Mouse (Mus musculus): ENCODE results near the gene Zfp759. TPM values are rescaled to one million over a fixed set of nuclear protein-coding genes. Genes with fewer than 3 reads are reported as not detected.
"Not testable (repeated sequence)": the region's sequence is repeated elsewhere in the genome, so short reads cannot be mapped to it uniquely, and the experiment has no call there.

The Zfp759 gene
- polyA plus RNA-seq (2017; shearing (Covaris generic)) = 1 to 10 TPM; 1.9 to 2.6 (median 2.0) TPM

GRCm38 (mm10) chr13:67121360-67121759 is at the start of gene Zfp759:
TSS of gene Zfp759 (plus strand) at chr13:67121660.
- ATAC-seq = not testable (repeated sequence)

DNA sequence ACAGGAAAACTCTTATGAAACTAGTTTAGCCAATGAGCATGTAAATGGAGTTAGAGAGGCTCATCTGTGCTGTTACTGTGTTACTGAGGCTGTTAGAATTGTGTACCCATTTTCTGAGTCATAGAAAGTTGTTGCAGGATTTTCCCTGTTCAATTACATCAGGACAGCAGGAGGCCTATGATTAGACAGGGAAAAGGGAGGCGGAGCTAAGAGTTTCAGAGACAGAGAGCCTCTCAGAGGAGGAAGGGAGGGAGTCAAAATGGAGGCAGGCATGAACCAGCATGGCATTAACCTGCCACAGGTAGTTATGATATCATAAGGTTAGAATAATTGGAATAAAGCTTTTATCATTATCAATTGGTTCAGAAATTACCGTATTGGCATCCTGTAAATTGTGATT is 48.7 kb upstream of the Zfp759 start:
- ATAC-seq = no peak

- no peak for ATAC-seq
Measured at GRCm38 (mm10) chr13:67077244-67077643, 44.2 kb upstream of the Zfp759 start.

DNA sequence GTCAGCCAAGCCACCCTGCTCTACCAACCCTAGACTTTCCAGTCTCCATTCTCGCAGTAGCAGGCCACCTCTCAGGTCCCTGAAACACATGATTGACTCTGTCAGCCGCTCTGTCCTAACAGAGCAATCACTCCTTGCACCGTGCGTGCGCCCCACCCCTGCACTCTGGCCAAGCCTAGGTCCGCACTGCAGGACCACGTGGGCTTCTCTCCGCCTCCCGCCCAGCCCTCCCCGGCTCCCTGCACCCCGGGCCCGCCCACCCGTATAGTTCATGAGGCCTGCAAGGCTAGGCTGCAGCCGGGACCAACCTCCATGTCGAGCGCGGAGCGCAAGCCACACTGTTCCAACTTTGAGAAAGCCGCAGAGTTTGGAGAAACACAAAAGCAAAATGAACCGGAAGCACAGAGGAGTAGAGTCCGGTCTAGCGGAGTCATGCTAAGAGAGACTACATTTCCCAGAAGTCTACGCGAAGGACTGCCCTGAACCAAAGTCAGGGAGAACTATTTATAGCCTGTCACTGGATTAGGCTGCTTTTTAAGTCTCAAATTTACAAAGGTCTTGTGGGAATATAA is 40.2 kb upstream of the Zfp759 start:
- ATAC-seq = peak; percentile 94

GRCm38 (mm10) chr13:67081946-67082345 is 39.5 kb upstream of the Zfp759 start:
- peak; percentile 20 for ATAC-seq

GRCm38 (mm10) chr13:67090154-67090553 is 31.3 kb upstream of the Zfp759 start:
- ATAC-seq = no peak

- no peak for ATAC-seq
Measured at GRCm38 (mm10) chr13:67097876-67098275, 23.6 kb upstream of the Zfp759 start, which contains the start of gene Zfp708. TSS of gene Zfp708 (minus strand) at chr13:67097976.

DNA sequence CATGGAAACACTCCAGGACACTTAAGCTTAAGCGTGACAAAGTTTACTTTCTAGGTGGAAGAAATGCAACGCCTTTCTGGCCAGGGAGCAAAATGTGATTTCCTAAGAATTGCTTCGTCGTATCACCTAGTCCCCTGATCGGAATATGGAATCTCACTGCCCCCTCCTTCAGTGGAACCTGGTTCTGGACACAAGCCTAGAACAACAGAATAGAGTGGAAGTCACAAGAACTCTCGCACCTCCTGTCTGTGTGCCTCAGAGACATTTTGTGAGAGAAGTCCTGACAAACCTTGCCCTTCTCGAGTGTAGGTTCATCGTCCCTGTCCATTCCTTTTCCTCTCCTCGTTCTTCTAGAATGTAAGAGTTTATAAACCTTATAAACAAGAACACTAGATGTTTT is 13.8 kb upstream of the Zfp759 start:
- ATAC-seq = no peak

DNA sequence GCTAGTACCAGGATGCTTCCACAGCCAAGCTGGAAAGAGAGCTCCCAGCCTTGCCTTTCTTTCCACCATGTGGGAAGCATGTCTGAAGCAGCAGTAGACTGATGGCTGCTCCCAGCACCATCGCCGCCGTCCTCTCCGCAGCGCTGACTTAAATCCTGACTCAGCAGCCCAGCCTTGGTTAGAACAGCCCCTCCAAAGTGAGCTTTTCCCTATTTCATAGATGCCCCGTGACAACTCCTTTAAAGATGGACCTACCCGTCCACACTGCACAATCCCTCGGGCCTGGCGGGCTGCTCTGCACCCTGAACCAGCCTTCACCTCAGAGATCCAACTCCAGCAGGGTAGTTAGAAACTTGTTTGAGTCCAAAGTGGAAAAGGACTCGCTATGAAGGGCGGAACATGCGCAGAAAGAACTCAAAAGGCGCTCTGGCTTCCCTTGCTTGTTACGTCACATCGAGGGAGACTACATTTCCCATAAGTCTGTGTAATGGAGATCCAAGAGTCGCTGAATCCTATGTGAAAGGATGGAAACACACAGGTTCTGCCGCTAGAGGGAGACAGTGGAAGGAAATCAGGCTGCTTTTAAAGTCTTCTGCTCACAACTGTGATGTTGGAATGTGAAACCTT is 13.2 kb upstream of the Zfp759 start, which contains the start of gene Gm28557:
TSS of gene Gm28557 (minus strand) at position 411 of the 627 bp plus-strand sequence.
- ATAC-seq = peak; percentile 97

DNA sequence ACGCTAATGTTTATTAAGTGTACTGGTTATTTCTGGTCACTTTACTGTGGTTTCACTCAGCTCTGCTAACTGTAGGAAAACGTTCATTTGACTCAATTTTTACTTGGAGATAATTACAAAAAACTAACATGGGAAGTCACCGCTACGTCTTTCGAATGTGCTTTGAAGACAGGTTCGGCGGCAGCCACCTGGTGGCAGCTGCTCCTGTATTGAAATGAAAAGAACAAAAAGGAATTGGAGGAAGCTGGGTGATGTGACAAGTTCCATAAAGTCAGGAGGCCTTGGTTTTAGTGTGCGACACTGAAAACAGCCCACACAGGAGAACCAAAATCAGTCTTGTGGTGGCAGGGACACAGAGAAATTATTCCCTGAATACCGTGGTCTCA is 12.6 kb upstream of the Zfp759 start:
- ATAC-seq = peak; percentile 79

GRCm38 (mm10) chr13:67112096-67112495 is 9.4 kb upstream of the Zfp759 start:
- ATAC-seq = no peak

- no peak for ATAC-seq
Measured at GRCm38 (mm10) chr13:67113287-67113686, 8.2 kb upstream of the Zfp759 start.

DNA sequence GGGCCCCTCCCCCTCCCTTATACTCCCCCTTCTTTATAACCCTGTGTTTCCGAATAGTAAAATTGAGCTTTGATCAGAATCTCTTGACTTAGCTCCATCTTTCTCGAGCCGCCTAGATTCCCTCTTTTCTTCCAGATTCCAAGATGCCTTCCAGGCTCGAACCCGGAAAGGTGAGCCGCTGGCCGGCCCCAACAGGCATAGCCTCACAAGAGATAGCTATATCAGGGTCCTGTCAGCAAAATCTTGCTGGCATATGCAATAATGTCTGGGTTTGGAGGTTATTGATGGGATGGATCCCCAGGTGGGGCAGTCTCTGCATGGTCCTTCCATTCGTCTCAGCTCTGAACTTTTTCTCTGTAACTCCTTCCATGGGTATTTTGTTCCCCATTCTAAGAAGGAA is 5.3 kb upstream of the Zfp759 start, which contains the start of gene Rslcan18:
TSS of gene Rslcan18 (minus strand) at position 101 of the 400 bp plus-strand sequence.
- ATAC-seq = not testable (repeated sequence)

DNA sequence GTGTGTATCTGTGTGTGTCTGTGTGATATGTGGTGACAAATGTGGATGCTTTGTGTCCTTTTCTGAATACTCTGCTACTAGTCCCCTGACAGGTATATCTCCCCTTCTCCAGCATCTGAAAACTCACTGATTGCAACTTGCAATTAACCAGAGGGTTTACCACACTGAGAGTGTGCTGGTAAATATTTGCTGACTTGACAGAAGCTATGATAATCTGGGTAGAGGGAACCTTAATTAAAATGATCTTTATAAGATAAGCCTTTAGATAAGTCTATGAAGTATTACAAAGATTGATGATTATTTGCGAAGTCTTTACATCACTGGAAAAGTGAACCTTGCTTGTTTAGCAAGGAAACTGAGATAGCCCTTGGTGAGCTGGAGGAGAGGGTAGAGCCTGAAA is 3.0 kb downstream of the Zfp759 start:
- no peak for ATAC-seq

- ATAC-seq = not testable (repeated sequence)
Measured at GRCm38 (mm10) chr13:67127507-67127906, 6.0 kb downstream of the Zfp759 start.

GRCm38 (mm10) chr13:67128038-67128721 is 6.7 kb downstream of the Zfp759 start:
- peak; percentile 98 for ATAC-seq

DNA sequence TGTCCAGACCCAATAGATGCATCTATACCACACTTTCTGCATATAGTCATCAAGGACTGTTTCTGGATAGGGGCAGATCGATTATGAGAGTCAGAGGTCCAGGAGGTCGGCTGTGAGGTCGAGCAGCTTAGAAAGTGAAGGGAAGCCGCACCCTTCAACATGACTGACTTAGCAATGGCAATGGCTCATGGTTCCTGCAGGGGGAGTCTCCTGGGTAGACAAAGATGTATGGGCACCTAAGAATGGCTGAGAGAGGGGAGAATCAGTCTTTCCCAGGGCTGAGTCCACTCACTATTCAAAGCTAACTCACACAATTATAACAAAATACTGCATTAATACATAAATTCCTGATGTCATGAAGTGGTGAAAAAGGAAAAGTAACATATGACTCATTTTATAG is 44.7 kb downstream of the Zfp759 start:
- peak; percentile 56 for ATAC-seq

GRCm38 (mm10) chr13:67172991-67173722 is 51.7 kb downstream of the Zfp759 start, which contains the start of gene Rsl1:
TSS of gene Rsl1 (plus strand) at chr13:67173182.
- peak; percentile 99 for ATAC-seq

GRCm38 (mm10) chr13:67173723-67174055 is 52.2 kb downstream of the Zfp759 start:
- ATAC-seq = no peak
